Mouse (Mus musculus) heart, embryonic 15.5 days (tissue): ENCODE results near the gene Ptges3l. TPM values are rescaled to one million over a fixed set of nuclear protein-coding genes. Genes with fewer than 3 reads are reported as not detected.

Source experiments
- microRNA-seq: library from miRNA; unstranded; fragments of <30 nt; microRNA quantifications from one replicate; pipeline ENCODE4, GENCODE M21; 2016
- polyA plus RNA-seq: library from polyadenylated mRNA; unstranded; fragments of >200 nt; fragmentation: Nextera tagmentation; extraction: Ambion mirVana; gene quantifications from 2 replicates; pipeline ENCODE4 v1.2.1, GENCODE M21; 2015

The Ptges3l gene
- polyA plus RNA-seq, 1 experiment from 2014 or later = 81.5 TPM

Small RNA genes lying within 50 kb of the gene (microRNA-seq; reads per million reads assigned to microRNA genes)
- 0.63 reads per million for gene Mir6929

Other genes with a start within 250 kb of the Ptges3l start
- gene Ccr10, start 249.9 kb downstream of the Ptges3l start, polyA plus RNA-seq = 0.28 and 0.38 TPM in 2 replicates
- gene Ezh1, start 198.9 kb downstream of the Ptges3l start, polyA plus RNA-seq = 13.3 and 15.0 TPM in 2 replicates
- 196 and 210 TPM in 2 replicates for gene Ramp2, start 179.3 kb downstream of the Ptges3l start, polyA plus RNA-seq
- gene Vps25, start 171.6 kb downstream of the Ptges3l start, polyA plus RNA-seq = 89.1 and 106 TPM in 2 replicates
- gene Wnk4, start 164.8 kb downstream of the Ptges3l start, polyA plus RNA-seq = 4.1 and 7.2 TPM in 2 replicates
- 0.61 and 0.68 TPM in 2 replicates for gene Cntd1, start 146.3 kb downstream of the Ptges3l start, polyA plus RNA-seq
- 151 and 169 TPM in 2 replicates for gene Coa3, start 146.2 kb downstream of the Ptges3l start, polyA plus RNA-seq
- gene Becn1, start 123.0 kb downstream of the Ptges3l start, polyA plus RNA-seq = 114 and 145 TPM in 2 replicates
- gene Psme3, start 109.1 kb downstream of the Ptges3l start, polyA plus RNA-seq = 89.2 and 109 TPM in 2 replicates
- 0.43 and 0.95 TPM in 2 replicates for gene Aoc2, start 100.3 kb downstream of the Ptges3l start, polyA plus RNA-seq
- gene Aoc3, start 94.7 kb downstream of the Ptges3l start, polyA plus RNA-seq = 1.9 and 2.7 TPM in 2 replicates
- gene G6pc, start 57.8 kb downstream of the Ptges3l start, polyA plus RNA-seq = not detected in 2 replicates
- 36.9 and 42.7 TPM in 2 replicates for gene Aarsd1, start 7.7 kb downstream of the Ptges3l start, polyA plus RNA-seq
- gene Gm27029, start 537 bp downstream of the Ptges3l start, polyA plus RNA-seq = 12.1 and 15.9 TPM in 2 replicates
- 13.9 and 18.2 TPM in 2 replicates for gene Rundc1, start 248 bp downstream of the Ptges3l start, polyA plus RNA-seq
- 174 and 211 TPM in 2 replicates for gene Rpl27, start 17.0 kb upstream of the Ptges3l start, polyA plus RNA-seq
- 18.0 and 25.9 TPM in 2 replicates for gene Ifi35, start 23.1 kb upstream of the Ptges3l start, polyA plus RNA-seq
- gene Rnd2, start 39.7 kb upstream of the Ptges3l start, polyA plus RNA-seq = 9.1 and 10.1 TPM in 2 replicates
- 30.2 and 38.6 TPM in 2 replicates for gene Vat1, start 40.9 kb upstream of the Ptges3l start, polyA plus RNA-seq
- 6.6 TPM in 2 replicates for gene Brca1, start 126.6 kb upstream of the Ptges3l start, polyA plus RNA-seq
- gene Nbr1, start 126.8 kb upstream of the Ptges3l start, polyA plus RNA-seq = 58.5 and 60.6 TPM in 2 replicates
- gene Tmem106a, start 156.9 kb upstream of the Ptges3l start, polyA plus RNA-seq = 4.8 and 6.8 TPM in 2 replicates
- gene Gm11634, start 173.9 kb upstream of the Ptges3l start, polyA plus RNA-seq = not detected in 2 replicates
- 45.6 and 46.4 TPM in 2 replicates for gene Rdm1, start 201.9 kb upstream of the Ptges3l start, polyA plus RNA-seq
- gene Arl4d, start 240.2 kb upstream of the Ptges3l start, polyA plus RNA-seq = 6.1 and 7.2 TPM in 2 replicates